Mouse (Mus musculus) ES-Bruce4 (cell line): ENCODE measurements at regions not wholly inside any gene's neighbourhood (a gene's known extent, or its start where the extent isn't known, plus 50 kb on each side); places are given as distances from the start of the nearest gene placed in this dataset.

Source experiments
- H3K27ac ChIP-seq: 2 replicates; pipeline ENCODE4 v1.5.1; 2012; ENCODE audit warnings: low read length, inconsistent platforms; ENCODE audit not compliant: insufficient read depth
- H3K27me3 ChIP-seq: 2 replicates; pipeline ENCODE4 v1.6.1; 2012; ENCODE audit warnings: mild to moderate bottlenecking, low read length, inconsistent platforms; ENCODE audit not compliant: control insufficient read depth, poor library complexity, insufficient read depth, severe bottlenecking
- H3K36me3 ChIP-seq: 2 replicates; pipeline ENCODE4 v1.6.1; 2012; ENCODE audit warnings: inconsistent platforms, mild to moderate bottlenecking, low read length, moderate library complexity; ENCODE audit not compliant: control insufficient read depth, poor library complexity, insufficient read depth, severe bottlenecking
- H3K4me1 ChIP-seq: one replicate; pipeline ENCODE4 v1.8.1; 2011; ENCODE audit warnings: low read length; ENCODE audit not compliant: control insufficient read depth, insufficient read depth
- H3K4me3 ChIP-seq: 2 replicates; pipeline ENCODE4 v1.5.1; 2011; ENCODE audit warnings: low read depth, mild to moderate bottlenecking, low read length
- H3K9ac ChIP-seq: 2 replicates; pipeline ENCODE4 v1.6.1; 2012; ENCODE audit warnings: low read depth, mild to moderate bottlenecking, inconsistent platforms; ENCODE audit not compliant: poor library complexity, severe bottlenecking
- H3K9me3 ChIP-seq: replicated peaks from 2 replicates; pipeline ENCODE4 v1.6.1; 2012; ENCODE audit warnings: mild to moderate bottlenecking, low read length, inconsistent platforms; ENCODE audit not compliant: control insufficient read depth, poor library complexity, insufficient read depth, severe bottlenecking
- CTCF ChIP-seq: IDR thresholded peaks from one replicate; pipeline ENCODE4 v1.8.1; 2011; ENCODE audit warnings: low read depth, low read length
- EP300 ChIP-seq: IDR thresholded peaks from 2 replicates; pipeline ENCODE4 v1.6.1; 2011; ENCODE audit warnings: low read depth, low read length; ENCODE audit not compliant: insufficient read depth
- POLR2A ChIP-seq: IDR thresholded peaks from one replicate; pipeline ENCODE4 v1.8.1; 2011; ENCODE audit warnings: low read length; ENCODE audit not compliant: insufficient read depth

DNA sequence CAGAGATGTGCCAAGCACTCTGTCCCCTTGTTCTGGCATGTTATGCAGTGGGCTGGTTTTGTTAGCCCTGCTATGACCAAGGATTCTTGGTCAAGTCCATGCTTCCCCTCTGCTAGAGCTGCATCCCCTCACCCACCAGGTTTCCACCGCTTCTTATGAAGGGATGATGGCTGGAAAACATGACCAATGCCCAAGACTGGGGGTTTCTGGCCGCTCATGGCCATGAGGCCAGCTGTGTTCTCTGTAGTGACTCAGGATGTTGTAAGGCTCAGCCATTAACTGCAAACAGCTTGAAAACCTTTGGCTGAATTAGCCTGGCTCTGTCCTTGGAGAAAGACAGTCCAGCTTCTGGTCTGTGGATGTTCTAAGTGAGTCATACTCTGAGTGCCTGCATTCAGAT is 236.5 kb downstream of the Gm7361 start:
- Histone ChIP-seq H3K4me1 (no peaks in the 10 kb centered on the region), H3K9me3 (no peaks in the 10 kb centered on the region), H3K4me3 (no peak overlapping the region), H3K36me3 (no peaks in the 10 kb centered on the region), H3K9ac (no peak overlapping the region), H3K27me3 (no peaks in the 10 kb centered on the region), H3K27ac (no peak overlapping the region)
- TF ChIP-seq POLR2A, result no peak
- no peak for TF ChIP-seq EP300
- no peak for TF ChIP-seq CTCF

DNA sequence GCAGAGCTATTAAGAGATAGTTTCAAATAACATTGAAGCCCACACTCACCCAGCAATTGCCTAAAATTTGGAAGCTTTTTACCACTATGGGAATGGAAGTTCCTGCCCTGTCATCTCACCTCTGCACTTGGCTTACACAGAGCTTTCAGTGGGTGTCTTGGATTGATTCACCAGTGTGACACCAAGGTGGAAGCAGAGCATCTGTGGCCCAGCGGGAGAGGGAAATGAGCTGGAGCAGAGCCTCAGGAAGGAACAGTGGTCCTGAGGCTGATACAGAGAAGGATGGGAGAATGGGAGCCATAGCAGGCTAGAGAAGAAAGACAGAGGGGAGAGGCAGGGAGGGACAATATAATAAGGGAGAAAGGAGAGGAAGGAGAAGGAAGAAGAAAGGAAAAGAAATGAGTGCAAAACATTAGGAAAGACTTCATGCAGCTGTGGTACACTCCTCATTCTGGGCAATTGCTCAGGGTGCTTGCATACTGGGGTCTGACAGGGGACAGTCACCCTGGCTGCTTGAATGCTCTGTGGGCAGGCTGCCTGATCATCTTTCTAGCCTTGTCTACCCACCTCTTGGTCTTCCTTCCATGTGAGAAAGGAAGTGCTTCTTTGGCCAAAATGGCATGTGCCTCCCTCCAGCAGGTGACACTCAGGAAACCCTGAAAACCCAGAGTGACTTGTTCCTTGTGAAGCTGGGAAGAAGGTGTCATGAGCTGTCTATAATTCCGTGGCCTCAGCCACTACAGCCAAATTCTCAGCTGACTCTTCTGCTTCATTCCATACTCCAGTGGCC is 240.3 kb downstream of the Gm7361 start:
- 0 out of 2 replicates have a peak, but pooled peaks cover 3% of the 10 kb centered on the region for H3K9me3 ChIP-seq
- no peak overlapping the region for H3K27ac ChIP-seq
- no peak overlapping the region for H3K9ac ChIP-seq
- H3K36me3 ChIP-seq, result no peaks in the 10 kb centered on the region
- no peak overlapping the region for H3K4me3 ChIP-seq
- no peak for TF ChIP-seq POLR2A
- no peaks in the 10 kb centered on the region for H3K27me3 ChIP-seq
- no peaks in the 10 kb centered on the region for H3K4me1 ChIP-seq

DNA sequence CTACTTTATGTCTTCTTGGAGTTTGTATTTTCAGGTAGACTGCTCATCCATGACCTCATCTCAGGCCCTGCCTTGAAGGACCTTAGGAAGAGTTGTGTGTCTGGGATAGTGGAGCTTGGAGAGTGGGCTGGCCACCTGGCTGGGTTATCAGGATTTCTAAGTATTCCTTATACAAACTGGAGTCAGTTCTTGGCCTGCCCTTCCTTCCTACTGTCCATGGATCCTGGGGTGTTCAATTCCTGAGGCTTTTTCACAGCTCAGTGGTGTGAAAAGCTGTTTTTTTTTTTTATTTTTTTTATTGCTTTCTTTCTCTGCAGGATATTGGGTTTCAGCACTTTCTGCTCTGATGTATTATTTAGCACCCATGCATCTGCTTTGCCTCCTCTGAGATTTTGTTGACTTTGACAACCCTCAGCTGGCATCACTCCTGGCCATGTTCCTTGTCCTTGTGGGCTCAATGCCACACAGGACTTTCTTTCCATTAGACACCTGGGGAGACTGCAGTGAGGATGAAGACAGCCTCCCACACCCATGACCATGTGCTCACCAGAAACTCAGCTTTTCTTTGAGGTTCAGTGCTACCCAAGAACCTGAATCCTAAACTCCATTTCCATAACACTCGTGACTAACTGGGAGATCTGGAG is 252.2 kb downstream of the Gm7361 start:
- Histone ChIP-seq H3K4me3 (no peak overlapping the region), H3K4me1 (no peaks in the 10 kb centered on the region), H3K36me3 (no peaks in the 10 kb centered on the region), H3K27ac (no peak overlapping the region), H3K9ac (no peak overlapping the region), H3K27me3 (no peaks in the 10 kb centered on the region), H3K9me3 (peaks cover 10% of the 10 kb centered on the region)
- TF ChIP-seq CTCF, result no peak
- no peak for TF ChIP-seq EP300
- TF ChIP-seq POLR2A, result no peak

DNA sequence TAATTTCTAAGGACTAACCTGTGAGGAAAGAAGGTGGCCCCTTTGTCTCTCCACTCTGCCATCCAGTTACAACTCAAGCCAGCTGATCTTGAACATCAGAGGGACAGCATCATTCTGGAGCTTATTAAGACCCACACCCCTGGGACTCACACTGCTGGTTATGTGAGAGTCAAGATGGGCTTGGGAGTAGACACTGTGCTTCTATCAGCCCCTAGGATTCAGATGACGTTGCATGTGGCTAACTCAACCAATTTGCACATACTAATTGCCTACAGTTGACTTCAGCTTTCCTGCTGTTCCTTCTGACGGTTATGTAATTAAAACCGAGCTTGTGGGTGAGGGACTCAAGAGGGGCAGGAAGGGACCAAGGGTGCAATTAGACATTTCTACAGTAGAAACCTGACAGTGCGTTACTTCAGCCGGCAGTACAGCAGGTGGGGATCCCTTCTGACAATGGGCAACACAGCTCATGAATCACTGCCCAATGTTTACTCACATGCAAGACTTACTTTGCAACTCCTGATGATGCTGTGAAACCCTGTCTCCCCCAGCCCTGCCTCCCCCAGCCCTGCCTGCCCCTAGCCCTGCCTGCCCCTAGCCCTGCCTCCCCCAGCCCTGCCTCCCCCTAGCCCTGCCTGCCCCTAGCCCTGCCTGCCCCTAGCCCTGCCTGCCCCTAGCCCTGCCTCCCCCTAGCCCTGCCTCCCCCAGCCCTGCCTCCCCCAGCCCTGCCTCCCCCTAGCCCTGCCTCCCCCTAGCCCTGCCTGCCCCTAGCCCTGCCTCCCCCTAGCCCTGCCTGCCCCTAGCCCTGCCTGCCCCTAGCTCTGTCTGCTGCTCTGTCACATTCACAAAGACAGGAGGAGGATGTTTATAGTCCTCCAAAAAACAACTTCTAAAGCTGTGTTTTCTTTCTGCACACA is 255.8 kb downstream of the Gm7361 start:
- TF ChIP-seq CTCF (no peak), EP300 (no peak), POLR2A (no peak)
- Histone ChIP-seq H3K9ac (no peak overlapping the region), H3K36me3 (no peaks in the 10 kb centered on the region), H3K4me3 (no peak overlapping the region), H3K27me3 (no peaks in the 10 kb centered on the region), H3K9me3 (no peaks in the 10 kb centered on the region), H3K4me1 (no peaks in the 10 kb centered on the region), H3K27ac (no peak overlapping the region)

DNA sequence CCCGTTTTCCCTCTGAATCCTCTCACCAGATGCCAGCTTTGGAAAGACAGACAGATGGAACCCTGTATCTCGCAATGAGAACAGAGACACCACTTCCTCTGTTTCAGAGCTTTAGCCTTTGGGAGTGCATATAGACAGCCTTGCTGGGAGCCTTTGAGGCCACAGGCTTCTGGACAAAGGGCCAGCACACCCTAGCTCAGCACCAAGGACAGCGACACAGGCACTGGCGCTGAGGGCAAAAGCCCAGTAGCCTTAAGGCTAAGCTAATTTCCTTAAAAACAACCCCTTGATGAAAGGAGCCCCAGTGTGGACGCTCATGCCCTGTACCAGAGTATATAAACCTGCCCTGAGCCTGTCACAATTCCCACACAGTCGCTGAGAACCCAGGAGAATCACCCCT is 278.1 kb downstream of the Gm7361 start:
- no peaks in the 10 kb centered on the region for H3K36me3 ChIP-seq
- TF ChIP-seq POLR2A, result no peak
- no peak for TF ChIP-seq EP300
- no peak for TF ChIP-seq CTCF
- no peak overlapping the region for H3K9ac ChIP-seq
- no peak overlapping the region for H3K27ac ChIP-seq
- no peaks in the 10 kb centered on the region for H3K4me1 ChIP-seq
- H3K9me3 ChIP-seq, result no peaks in the 10 kb centered on the region
- H3K27me3 ChIP-seq, result no peaks in the 10 kb centered on the region
- no peak overlapping the region for H3K4me3 ChIP-seq

DNA sequence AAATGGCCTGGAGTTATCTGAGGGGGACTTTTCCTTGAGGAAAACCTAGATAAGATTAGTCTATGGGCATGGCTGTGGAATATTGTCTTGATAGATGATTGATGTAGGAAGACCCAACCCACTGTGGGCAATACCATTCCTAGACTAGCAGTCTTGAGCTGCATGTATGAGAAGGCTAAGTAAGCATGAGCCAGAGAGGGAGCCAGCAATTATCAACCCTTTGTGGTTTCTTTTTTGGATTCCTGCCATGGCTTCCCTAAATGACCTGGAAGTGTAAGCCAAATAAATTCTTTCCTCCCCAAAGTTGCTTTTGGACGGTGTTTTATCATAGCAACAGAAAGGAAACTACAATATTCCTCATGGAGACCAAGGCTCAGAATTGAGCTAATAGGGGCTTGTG is 253.7 kb upstream of the Dpp6 start:
- Histone ChIP-seq H3K27ac (no peak overlapping the region), H3K9me3 (no peaks in the 10 kb centered on the region), H3K4me1 (no peaks in the 10 kb centered on the region), H3K4me3 (no peak overlapping the region), H3K27me3 (no peaks in the 10 kb centered on the region), H3K36me3 (no peaks in the 10 kb centered on the region), H3K9ac (no peak overlapping the region)
- no peak for TF ChIP-seq EP300
- no peak for TF ChIP-seq CTCF
- TF ChIP-seq POLR2A, result no peak
